Mouse (Mus musculus) heart, adult 2 months (tissue): Measurements from ENCODE around the gene Inip. TPM values are rescaled to one million over a fixed set of nuclear protein-coding genes. Genes with fewer than 3 reads are reported as not detected.

Source experiments
- DNase-seq, 2 experiments: peaks; one replicate each; pipeline ENCODE4 v3.0.0; 2021
- H3K27ac ChIP-seq: fragments of 200-600 bp; 2 replicates; pipeline ENCODE4 v1.8.1; 2022
- H3K27me3 ChIP-seq: fragments of 200-500 bp; 2 replicates; pipeline ENCODE4 v1.6.1; 2012; ENCODE audit warnings: mild to moderate bottlenecking, low read length, inconsistent platforms, mixed read lengths; ENCODE audit not compliant: control insufficient read depth, insufficient read depth
- H3K36me3 ChIP-seq: fragments of 200-500 bp; 2 replicates; pipeline ENCODE4 v1.6.1; 2012; ENCODE audit warnings: low read length, inconsistent platforms; ENCODE audit not compliant: control insufficient read depth, insufficient read depth
- H3K4me1 ChIP-seq: fragments of 200-500 bp; 2 replicates; pipeline ENCODE4 v1.6.1; 2011; ENCODE audit warnings: low read length; ENCODE audit not compliant: control insufficient read depth, insufficient read depth
- H3K4me3 ChIP-seq: fragments of 200-600 bp; 2 replicates; pipeline ENCODE4 v1.8.1; 2022
- H3K79me2 ChIP-seq: fragments of 200-500 bp; replicated peaks from 2 replicates; pipeline ENCODE4 v1.6.1; 2012; ENCODE audit warnings: mild to moderate bottlenecking, inconsistent platforms, low read length, moderate library complexity, mixed read lengths; ENCODE audit not compliant: control insufficient read depth, insufficient read depth
- H3K9ac ChIP-seq: fragments of 200-500 bp; 2 replicates; pipeline ENCODE4 v1.6.1; 2012; ENCODE audit warnings: low read depth, mild to moderate bottlenecking, control low read depth, inconsistent platforms, low read length, mixed read lengths
- CTCF ChIP-seq: fragments of 200-600 bp; IDR thresholded peaks from 2 replicates; pipeline ENCODE4 v1.8.1; 2022; ENCODE audit warnings: antibody characterized with exemption, mild to moderate bottlenecking, moderate library complexity
- EP300 ChIP-seq: fragments of 200-500 bp; IDR thresholded peaks from 2 replicates; pipeline ENCODE4 v1.6.1; 2011; ENCODE audit warnings: low read depth, low read length, control low read depth; ENCODE audit not compliant: insufficient read depth
- POLR2A ChIP-seq: fragments of 200-500 bp; IDR thresholded peaks from 2 replicates; pipeline ENCODE4 v1.6.1; 2011; ENCODE audit warnings: mild to moderate bottlenecking, low read depth, low read length, control low read depth; ENCODE audit not compliant: insufficient read depth
- WGBS: fragments of 180-500 bp; shearing (Covaris S2); methylation state at CpG from one replicate; pipeline ENCODE4 v1.1.7; 2018; 5-methylcytosine and 5-hydroxymethylcytosine counted together
- intact Hi-C: fragments of 180-260 bp; cut with DNase I; formaldehyde crosslinking; loops from one replicate; pipeline ENCODE4 v1.15.1; 2025
- polyA plus RNA-seq: library from polyadenylated mRNA; depleted of rRNA; stranded (reverse); fragments of >200 nt; gene quantifications from 2 replicates; pipeline ENCODE4 v1.2.3, GENCODE M21; 2012
- total RNA-seq, 2 experiments: library from RNA; stranded (reverse); gene quantifications; 2 replicates each; pipeline ENCODE4 v1.2.3; 2021

Inip gene
- total and polyA plus RNA-seq, 3 experiments: 6.2 to 9.8 (median 9.7) TPM

DNA sequence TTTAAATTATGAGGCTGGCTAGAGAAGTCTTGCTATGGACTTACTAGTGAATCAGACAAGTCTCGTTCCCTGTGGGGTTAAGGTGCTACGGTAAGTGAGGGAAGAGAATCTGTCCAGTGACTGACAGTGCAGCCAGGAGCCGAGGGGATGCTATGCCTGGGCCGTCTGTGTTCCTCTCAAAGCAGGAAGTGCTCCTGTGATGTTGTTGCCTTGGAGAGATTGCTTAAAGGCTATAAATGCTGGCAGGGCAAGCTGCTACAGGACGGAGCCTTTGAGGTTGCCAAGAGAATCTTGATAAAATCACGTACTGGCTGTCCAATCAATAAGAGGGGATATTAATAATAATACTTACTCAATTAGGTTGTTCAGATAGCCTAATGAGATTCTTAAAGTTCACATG is 31.4 kb upstream of the Inip start:
- Histone ChIP-seq H3K4me1 (peaks cover 7% of the 10 kb centered on the region), H3K27me3 (no peaks in the 10 kb centered on the region), H3K4me3 (no peak overlapping the region), H3K36me3 (no peaks in the 10 kb centered on the region), H3K27ac (no peak overlapping the region), H3K79me2 (no peaks in the 10 kb centered on the region; the same call in 1 of the 2 replicates), H3K9ac (no peak overlapping the region)
- intact Hi-C loops: no loop called here
- no peak for TF ChIP-seq POLR2A
- no peak for TF ChIP-seq CTCF
- no peak for TF ChIP-seq EP300
- WGBS: 37% methylated on average over 6 of the region's 6 CpGs
- no peak for DNase-seq

- no peak for TF ChIP-seq EP300
- TF ChIP-seq POLR2A: no peak
- TF ChIP-seq CTCF: no peak
- Histone ChIP-seq H3K9ac (no peak overlapping the region), H3K4me3 (no peak overlapping the region), H3K79me2 (no peaks in the 10 kb centered on the region; the same call in 1 of the 2 replicates), H3K27ac (no peak overlapping the region), H3K27me3 (no peaks in the 10 kb centered on the region), H3K36me3 (no peaks in the 10 kb centered on the region), H3K4me1 (peaks cover 2% of the 10 kb centered on the region)
- DNase-seq: no peak
- intact Hi-C loops: no loop called here
- WGBS: 69% methylated on average over 5 of the region's 5 CpGs
Observed at GRCm38 (mm10) chr4:59831038-59831437, 29.6 kb upstream of the Inip start.

DNA sequence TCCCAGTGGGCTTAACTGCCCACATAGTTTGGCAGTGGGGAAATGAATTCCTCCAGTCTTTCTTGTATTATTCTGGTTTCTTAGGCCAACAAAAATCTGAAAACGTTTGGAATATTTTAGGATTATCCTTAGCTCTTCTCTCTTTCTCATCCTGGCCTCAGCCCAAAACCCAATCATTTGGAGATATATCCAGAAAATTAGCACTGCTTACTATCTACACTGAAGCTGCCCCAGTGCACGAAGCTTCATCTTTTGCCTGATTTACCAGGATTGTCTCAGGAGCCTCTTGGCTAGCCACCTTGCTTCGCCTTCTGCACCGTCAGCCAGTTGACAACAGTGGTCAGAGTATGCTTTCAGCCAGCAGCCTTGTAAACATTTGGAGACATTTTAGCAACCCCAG is 27.7 kb upstream of the Inip start:
- Histone ChIP-seq H3K36me3 (no peaks in the 10 kb centered on the region), H3K27me3 (no peaks in the 10 kb centered on the region), H3K27ac (no peak overlapping the region), H3K9ac (no peak overlapping the region), H3K79me2 (no peaks in the 10 kb centered on the region; the same call in 1 of the 2 replicates), H3K4me3 (no peak overlapping the region), H3K4me1 (peaks cover 4% of the 10 kb centered on the region)
- WGBS: 73% methylated on average over 4 of the region's 4 CpGs
- intact Hi-C loops: no loop called here
- TF ChIP-seq EP300 (no peak), POLR2A (no peak), CTCF (no peak)
- no peak for DNase-seq

DNA sequence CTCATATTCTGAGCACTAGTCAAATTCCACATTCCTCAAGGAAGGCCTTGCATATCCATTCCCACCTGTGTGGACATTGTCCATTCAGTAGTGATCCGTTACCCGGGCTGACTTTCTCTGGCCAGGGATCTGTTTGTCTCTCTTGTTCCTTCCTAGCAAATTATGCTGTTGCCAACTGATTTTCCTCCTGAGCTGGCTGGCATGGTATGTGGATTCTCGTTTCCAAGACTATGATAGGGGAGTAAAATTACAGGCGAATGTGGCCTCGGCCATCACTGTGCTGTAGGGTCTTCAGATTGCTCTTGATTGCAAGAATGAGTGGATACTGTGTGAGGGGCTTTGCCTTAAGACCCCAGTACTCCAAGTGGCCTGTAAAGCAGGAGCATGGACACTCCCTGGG is 25.0 kb upstream of the Inip start:
- WGBS: 72% methylated on average over 5 of the region's 5 CpGs
- Histone ChIP-seq H3K27ac (no peak overlapping the region), H3K9ac (no peak overlapping the region), H3K4me3 (no peak overlapping the region), H3K36me3 (no peaks in the 10 kb centered on the region), H3K4me1 (peaks cover 3% of the 10 kb centered on the region), H3K79me2 (no peaks in the 10 kb centered on the region), H3K27me3 (no peaks in the 10 kb centered on the region)
- intact Hi-C loops: no loop called here
- TF ChIP-seq CTCF (no peak), POLR2A (no peak), EP300 (no peak)
- DNase-seq: no peak

- H3K27me3 ChIP-seq: no peaks in the 10 kb centered on the region
- intact Hi-C loops: no loop called here
- no peak overlapping the region for H3K4me3 ChIP-seq
- H3K36me3 ChIP-seq: no peaks in the 10 kb centered on the region
- DNase-seq: peak in 1 of 2 experiments; percentile 17
- no peak overlapping the region for H3K27ac ChIP-seq
- peaks cover 3% of the 10 kb centered on the region for H3K4me1 ChIP-seq
- TF ChIP-seq EP300: no peak
- TF ChIP-seq CTCF: no peak
- no peak for TF ChIP-seq POLR2A
- H3K9ac ChIP-seq: no peak overlapping the region
- no peaks in the 10 kb centered on the region for H3K79me2 ChIP-seq
- 74% methylated on average over 6 of the region's 6 CpGs for WGBS
Observed at GRCm38 (mm10) chr4:59825634-59826033, 24.2 kb upstream of the Inip start.

GRCm38 (mm10) chr4:59824860-59825259 is 23.5 kb upstream of the Inip start:
- Histone ChIP-seq H3K27ac (no peak overlapping the region), H3K79me2 (no peaks in the 10 kb centered on the region), H3K36me3 (no peaks in the 10 kb centered on the region), H3K4me3 (no peak overlapping the region), H3K27me3 (no peaks in the 10 kb centered on the region), H3K9ac (no peak overlapping the region), H3K4me1 (peaks cover 3% of the 10 kb centered on the region)
- WGBS: 90% methylated on average over 5 of the region's 5 CpGs
- no peak for TF ChIP-seq POLR2A
- TF ChIP-seq EP300: no peak
- TF ChIP-seq CTCF: no peak
- no peak for DNase-seq
- intact Hi-C loops: no loop called here

GRCm38 (mm10) chr4:59823470-59823869 is 22.1 kb upstream of the Inip start:
- no peaks in the 10 kb centered on the region for H3K27me3 ChIP-seq
- H3K27ac ChIP-seq: no peak overlapping the region
- no peak for TF ChIP-seq POLR2A
- no peak for TF ChIP-seq EP300
- TF ChIP-seq CTCF: no peak
- intact Hi-C loops: no loop called here
- WGBS: 52% methylated on average over 7 of the region's 7 CpGs
- H3K9ac ChIP-seq: no peak overlapping the region
- no peak overlapping the region for H3K4me3 ChIP-seq
- no peaks in the 10 kb centered on the region for H3K79me2 ChIP-seq
- peaks cover 9% of the 10 kb centered on the region for H3K4me1 ChIP-seq
- H3K36me3 ChIP-seq: no peaks in the 10 kb centered on the region
- peak; percentile 41 to 68 for DNase-seq
